Mouse (Mus musculus): ENCODE data around the gene Hoxd13.

- no peak for TF ChIP-seq EP300 (IDR thresholded peaks at IDR 0.05; ENCODE audit: low read depth)
- no peak for TF ChIP-seq CTCF (IDR thresholded peaks at IDR 0.05; ENCODE audit: low read depth)
Measured at GRCm38 (mm10) chr2:74687698-74688555, 19.8 kb downstream of the Hoxd13 start.
